Mouse (Mus musculus) brown adipose tissue, adult 24 weeks (tissue): Measurements from ENCODE around the gene Dtx2. TPM values are rescaled to one million over a fixed set of nuclear protein-coding genes. Genes with fewer than 3 reads are reported as not detected.

Experiments
- H3K27ac ChIP-seq: fragments of 200-500 bp; replicated peaks from 2 replicates; pipeline ENCODE4 v1.5.1; 2012; ENCODE audit warnings: low read depth, mild to moderate bottlenecking, low read length
- H3K4me1 ChIP-seq: fragments of 200-500 bp; 2 replicates; pipeline ENCODE4 v1.6.1; 2012; ENCODE audit warnings: low read length, mixed read lengths; ENCODE audit not compliant: control insufficient read depth, insufficient read depth, insufficient read length
- H3K4me3 ChIP-seq: fragments of 200-500 bp; 2 replicates; pipeline ENCODE4 v1.5.1; 2012; ENCODE audit warnings: low read depth, mild to moderate bottlenecking, low read length, moderate library complexity; ENCODE audit not compliant: insufficient read depth
- polyA plus RNA-seq: library from polyadenylated mRNA; stranded (reverse); fragments of >200 nt; gene quantifications from 2 replicates; pipeline ENCODE4 v1.2.4, GENCODE M21; 2012; ENCODE audit not compliant: missing spikeins, insufficient read depth, insufficient read length

Gene Dtx2
- polyA plus RNA-seq, 1 experiment, result 18.3 TPM

DNA sequence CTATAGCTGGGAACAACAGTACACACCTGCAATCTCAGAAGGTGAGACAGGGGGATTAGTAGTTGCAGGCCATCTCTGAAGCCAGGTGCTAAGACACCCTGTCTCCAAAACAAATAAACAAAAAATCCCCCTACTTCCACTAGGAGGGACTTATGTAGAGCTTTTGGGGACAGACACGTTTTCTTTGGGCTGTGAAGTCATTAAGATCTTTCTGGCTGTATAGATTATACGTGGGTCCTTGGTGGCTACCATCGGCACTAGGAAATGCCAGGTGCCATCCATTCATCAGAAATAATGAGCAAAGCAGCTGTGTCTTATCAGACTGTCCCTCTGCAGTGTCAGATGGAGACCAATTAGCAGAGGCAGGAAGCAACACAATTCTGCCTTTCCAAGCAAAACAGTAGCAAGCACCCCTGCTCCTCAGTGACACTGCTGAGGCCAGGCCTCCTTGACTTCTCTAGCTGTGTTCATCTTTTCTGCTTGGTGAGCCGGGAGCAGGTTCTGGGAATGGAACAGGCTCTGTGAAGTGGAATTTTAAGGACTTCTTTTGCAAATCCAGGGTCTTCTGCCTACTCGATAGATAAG, 1.1 kb upstream of the Dtx2 start:
- no peak overlapping the region for H3K4me3 ChIP-seq
- peaks cover 9% of the 10 kb centered on the region for H3K4me1 ChIP-seq
- H3K27ac ChIP-seq, result no peak overlapping the region

- Histone ChIP-seq H3K27ac (no peak overlapping the region), H3K4me3 (no peak overlapping the region), H3K4me1 (peaks cover 9% of the 10 kb centered on the region)
Measured at GRCm38 (mm10) chr5:135994335-135994724, 270 bp upstream of the Dtx2 start.

GRCm38 (mm10) chr5:135996162-135996561, 1.6 kb downstream of the Dtx2 start:
- Histone ChIP-seq H3K27ac (no peak overlapping the region), H3K4me1 (peaks cover 9% of the 10 kb centered on the region), H3K4me3 (peak overlapping the region; percentile 86)

- Histone ChIP-seq H3K27ac (no peak overlapping the region), H3K4me3 (no peak overlapping the region), H3K4me1 (peaks cover 7% of the 10 kb centered on the region)
Measured at GRCm38 (mm10) chr5:136001222-136001621, 6.6 kb downstream of the Dtx2 start.

DNA sequence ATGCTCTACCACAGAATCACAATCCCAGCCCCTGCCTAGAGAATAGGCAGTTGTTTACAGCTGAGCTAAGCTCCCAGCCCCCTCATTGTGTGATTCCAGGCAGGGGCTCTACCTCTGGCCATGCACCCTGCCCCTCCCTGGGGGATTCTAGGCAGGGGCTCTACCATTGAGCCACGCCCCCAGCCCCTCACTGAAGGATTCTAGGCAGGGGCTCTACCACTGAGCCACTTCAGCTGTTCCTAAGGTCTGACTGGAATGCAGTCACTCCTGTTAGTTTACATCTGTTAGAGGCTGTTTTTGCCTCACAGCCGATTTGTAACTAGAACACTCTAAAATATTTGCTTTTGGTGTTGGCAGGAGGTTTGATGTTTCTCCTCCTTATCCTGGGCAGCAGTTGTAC, 7.7 kb downstream of the Dtx2 start:
- H3K27ac ChIP-seq, result no peak overlapping the region; the same call in 1 of the 2 replicates
- H3K4me1 ChIP-seq, result peaks cover 15% of the 10 kb centered on the region
- H3K4me3 ChIP-seq, result no peak overlapping the region

DNA sequence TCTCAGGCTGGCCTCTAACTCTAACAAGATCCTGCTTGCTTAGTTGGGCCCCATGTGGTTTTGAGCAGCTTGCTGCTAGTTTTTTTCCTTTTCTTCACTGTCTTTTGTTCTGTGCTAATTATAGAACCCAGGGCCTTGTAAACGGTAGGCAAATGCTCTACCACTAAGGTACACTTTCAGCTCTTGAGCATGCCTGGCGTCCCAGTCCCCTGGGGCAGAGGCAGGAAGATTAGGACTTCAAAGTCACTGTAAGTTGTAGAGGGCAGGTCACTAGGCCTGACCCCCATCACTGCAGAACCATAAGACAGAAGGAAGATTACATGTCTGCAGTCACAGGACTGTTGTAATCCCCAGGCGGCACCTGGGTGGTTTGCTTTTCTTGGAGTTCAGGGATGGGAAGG, 8.2 kb downstream of the Dtx2 start:
- no peak overlapping the region for H3K4me3 ChIP-seq
- no peak overlapping the region for H3K27ac ChIP-seq
- H3K4me1 ChIP-seq, result peaks cover 19% of the 10 kb centered on the region

- Histone ChIP-seq H3K4me1 (peaks cover 21% of the 10 kb centered on the region), H3K27ac (no peak overlapping the region), H3K4me3 (no peak overlapping the region)
Measured at GRCm38 (mm10) chr5:136004537-136004936, 9.9 kb downstream of the Dtx2 start.

GRCm38 (mm10) chr5:136007745-136008144, 13.1 kb downstream of the Dtx2 start:
- Histone ChIP-seq H3K4me1 (peaks cover 20% of the 10 kb centered on the region), H3K4me3 (no peak overlapping the region)

GRCm38 (mm10) chr5:136014877-136015276, 20.3 kb downstream of the Dtx2 start:
- peaks cover 23% of the 10 kb centered on the region for H3K4me1 ChIP-seq
- peak overlapping the region; percentile 84 for H3K27ac ChIP-seq
- H3K4me3 ChIP-seq, result peak overlapping the region; percentile 10; the same call in 1 of the 2 replicates

More at GRCm38 (mm10) chr5:136007745-136008144, 13.1 kb downstream of the Dtx2 start:
- H3K27ac ChIP-seq, result no peak overlapping the region

DNA sequence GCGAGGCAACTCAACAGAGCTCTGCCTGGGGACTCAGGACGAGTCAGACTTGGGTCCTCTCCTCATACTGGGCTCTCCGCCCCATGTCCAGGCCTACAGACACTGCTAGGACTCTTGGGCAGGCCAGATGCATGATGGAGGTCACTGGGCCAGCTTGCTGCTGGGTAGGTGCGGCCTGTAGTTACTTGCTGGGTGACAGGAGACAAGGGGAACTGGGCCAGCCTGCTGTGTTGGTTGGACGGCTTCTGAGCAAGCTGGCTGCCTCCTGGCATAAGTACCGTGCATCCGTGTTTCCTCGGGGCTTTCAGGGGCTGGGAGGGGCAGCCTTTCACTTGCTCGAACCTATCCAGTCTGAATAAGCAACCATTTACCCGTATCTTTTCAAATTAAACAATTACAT, 21.0 kb downstream of the Dtx2 start:
- Histone ChIP-seq H3K4me3 (no peak overlapping the region), H3K4me1 (peaks cover 27% of the 10 kb centered on the region), H3K27ac (peak overlapping the region; percentile 84)

- peak overlapping the region; percentile 97 for H3K27ac ChIP-seq
- peaks cover 28% of the 10 kb centered on the region for H3K4me1 ChIP-seq
- H3K4me3 ChIP-seq, result no peak overlapping the region
Measured at GRCm38 (mm10) chr5:136016014-136016876, 21.6 kb downstream of the Dtx2 start.

- H3K4me1 ChIP-seq, result peaks cover 28% of the 10 kb centered on the region
- no peak overlapping the region for H3K4me3 ChIP-seq
- H3K27ac ChIP-seq, result peak overlapping the region; percentile 97
Measured at GRCm38 (mm10) chr5:136017262-136017661, 22.7 kb downstream of the Dtx2 start.

DNA sequence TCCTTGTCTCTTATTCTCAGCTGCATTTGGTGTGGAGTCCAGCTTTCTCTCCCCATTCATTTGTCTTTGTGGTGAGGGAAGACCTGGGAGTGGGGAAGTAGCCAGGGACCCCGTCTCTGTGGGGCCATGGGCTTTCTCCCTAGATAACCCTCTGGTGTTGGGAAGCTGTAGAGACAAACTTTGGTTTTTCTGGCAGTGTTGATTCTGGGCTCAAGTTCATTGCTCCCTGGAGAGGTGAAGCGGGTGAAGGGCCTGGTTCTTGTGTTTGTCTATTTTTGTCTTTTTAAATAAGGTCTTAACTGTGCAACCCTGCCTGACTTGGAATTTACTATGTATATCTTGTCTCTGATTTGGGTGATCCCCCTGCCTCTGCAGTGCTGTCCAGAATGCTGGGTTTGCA, 24.1 kb downstream of the Dtx2 start:
- Histone ChIP-seq H3K4me1 (peaks cover 28% of the 10 kb centered on the region), H3K4me3 (no peak overlapping the region), H3K27ac (peak overlapping the region; percentile 82)

DNA sequence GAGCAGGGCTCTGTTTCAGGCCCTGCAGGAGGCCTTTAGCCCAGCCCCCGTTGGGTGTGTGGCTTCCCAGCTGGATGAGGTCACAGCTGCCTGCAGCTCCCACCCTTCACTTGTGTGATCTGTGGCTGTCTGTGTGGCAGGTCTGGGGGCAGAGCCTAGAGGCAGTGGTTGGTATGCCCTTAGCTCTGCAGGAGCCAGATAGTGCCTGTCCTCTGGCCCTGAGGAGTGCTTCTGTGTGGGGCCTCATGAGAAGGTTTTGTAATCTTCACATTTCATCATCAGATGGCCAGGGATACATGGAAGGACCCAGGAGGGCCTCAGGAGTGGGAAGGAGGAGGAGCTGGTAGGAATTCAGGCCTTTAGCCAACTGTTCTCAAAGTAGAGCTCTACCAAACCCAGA, 25.3 kb downstream of the Dtx2 start:
- peak overlapping the region; percentile 82; the same call in 1 of the 2 replicates for H3K27ac ChIP-seq

DNA sequence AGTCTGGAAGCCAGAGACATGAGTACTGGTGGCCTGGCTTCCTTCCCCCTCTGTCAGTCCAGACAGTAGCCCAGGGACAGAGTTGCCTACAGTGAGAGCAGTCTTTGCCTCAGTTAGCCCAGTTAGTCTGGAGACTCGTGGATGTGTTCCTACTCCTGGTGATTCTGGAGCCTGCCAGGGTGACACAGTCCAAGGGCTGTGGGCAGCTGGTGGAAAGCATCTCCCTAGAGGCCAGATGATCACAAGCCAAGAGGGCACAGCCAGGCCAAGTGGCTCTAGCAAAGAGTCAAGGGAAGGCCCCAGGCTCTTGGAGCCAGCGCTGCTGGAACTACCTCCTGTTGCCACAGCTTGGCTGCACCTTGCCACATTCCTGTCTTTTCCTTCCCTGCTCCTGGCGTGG, 31.1 kb downstream of the Dtx2 start:
- H3K4me1 ChIP-seq, result peaks cover 3% of the 10 kb centered on the region
- no peak overlapping the region for H3K4me3 ChIP-seq
- H3K27ac ChIP-seq, result peak overlapping the region; percentile 47

More for the DNA sequence above, 25.3 kb downstream of the Dtx2 start:
- Histone ChIP-seq H3K4me1 (peaks cover 29% of the 10 kb centered on the region), H3K4me3 (no peak overlapping the region)

- Histone ChIP-seq H3K4me1 (peaks cover 3% of the 10 kb centered on the region), H3K4me3 (no peak overlapping the region), H3K27ac (no peak overlapping the region)
Measured at GRCm38 (mm10) chr5:136026859-136027258, 32.3 kb downstream of the Dtx2 start.
